Mouse (Mus musculus) bone marrow, adult 2 months (tissue): ENCODE data around the gene Gm2310.

ENCODE experiments used
- CTCF ChIP-seq: fragments of 200-500 bp; IDR thresholded peaks from 2 replicates; pipeline ENCODE4 v1.5.1; 2011; ENCODE audit warnings: low read length, control low read depth; ENCODE audit not compliant: control insufficient read depth, insufficient read depth
- POLR2A ChIP-seq: fragments of 200-500 bp; IDR thresholded peaks from 2 replicates; pipeline ENCODE4 v1.6.1; 2011; ENCODE audit warnings: low read depth, mild to moderate bottlenecking, control low read depth, low read length, borderline replicate concordance; ENCODE audit not compliant: control insufficient read depth

- TF ChIP-seq CTCF: no peak
- TF ChIP-seq POLR2A: no peak
These were observed 45.7 kb upstream of the Gm2310 start for GRCm38 (mm10) chr15:8565416-8565815.
